Mouse (Mus musculus): Measurements from ENCODE around the gene Nacc2.

Gene Nacc2

DNA sequence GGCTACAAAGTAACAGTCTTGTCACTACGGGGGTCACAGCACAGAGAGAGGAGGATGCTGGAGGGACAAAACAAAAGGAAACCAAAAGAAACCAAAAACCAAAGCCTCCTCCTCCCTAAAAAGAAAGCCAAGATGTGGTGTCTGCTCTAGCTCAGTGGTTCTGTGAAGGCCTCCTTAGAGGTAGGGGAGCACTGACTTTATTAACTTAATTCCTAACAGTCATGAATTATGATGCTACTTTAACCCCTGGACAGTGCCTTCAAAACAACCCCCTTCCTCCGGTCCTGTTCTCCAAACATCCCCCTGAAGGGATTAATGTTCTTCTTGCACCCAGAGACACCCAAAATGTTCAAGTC lies 67.3 kb downstream of the Nacc2 start:
- no peak for DNase-seq (ENCODE audit: low spot score in 2 of 2)

DNA sequence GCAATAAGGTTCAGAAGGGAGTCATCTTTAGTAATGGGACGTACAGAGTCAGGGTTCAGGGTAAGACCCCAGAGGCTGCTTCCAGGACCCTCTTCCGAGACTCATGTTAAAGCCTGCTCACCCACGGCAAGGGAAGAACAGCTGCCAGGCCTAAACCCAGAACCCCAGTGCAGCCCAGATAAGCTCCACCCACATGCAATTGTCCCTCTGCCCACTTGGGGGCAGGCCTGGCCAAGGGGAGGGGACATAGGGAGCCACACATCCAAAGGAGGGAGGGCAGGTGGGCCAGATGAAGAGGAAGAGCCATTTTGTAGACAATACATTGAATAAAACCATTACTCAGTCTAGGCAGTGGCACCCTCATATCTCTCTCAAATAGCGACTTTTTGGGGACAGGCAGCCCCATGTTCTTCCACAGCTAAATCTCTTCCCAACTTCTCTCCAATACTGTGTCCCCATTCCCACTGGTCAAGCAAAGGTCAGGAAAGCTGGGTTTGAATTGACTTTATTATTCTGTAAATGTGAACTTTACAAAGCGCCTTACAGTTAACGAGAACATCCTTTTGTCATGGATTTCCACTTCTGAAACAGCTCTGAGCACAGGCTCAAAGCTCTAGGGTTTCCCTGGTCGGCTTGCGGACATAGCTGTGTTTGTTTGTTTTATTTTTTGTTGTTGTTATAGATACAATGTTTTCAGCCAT lies 67.8 kb downstream of the Nacc2 start:
- DNase-seq (ENCODE audit: low spot score in 2 of 2), result peak; percentile 47

DNA sequence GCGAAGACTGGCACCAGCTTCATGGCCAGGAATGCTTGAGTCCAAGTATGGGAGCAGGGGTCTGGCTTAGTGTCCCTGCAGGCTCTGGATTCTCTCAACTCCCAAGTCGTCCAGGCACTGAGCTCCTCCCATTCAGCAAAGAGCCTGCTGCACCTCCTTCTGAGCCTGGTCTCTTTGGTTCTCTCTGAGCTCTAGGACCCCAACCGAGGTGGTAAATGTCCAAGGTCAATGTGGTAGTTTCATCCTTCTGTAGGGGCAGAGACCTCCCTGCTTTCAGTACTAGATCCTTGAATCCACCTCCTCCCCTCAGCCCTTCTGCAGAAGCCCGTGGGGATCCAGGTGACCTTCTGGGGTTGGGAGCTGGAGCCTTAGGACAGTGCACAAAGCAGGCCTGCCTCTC lies 70.2 kb downstream of the Nacc2 start:
- DNase-seq (ENCODE audit: low spot score in 2 of 2), result no peak

DNA sequence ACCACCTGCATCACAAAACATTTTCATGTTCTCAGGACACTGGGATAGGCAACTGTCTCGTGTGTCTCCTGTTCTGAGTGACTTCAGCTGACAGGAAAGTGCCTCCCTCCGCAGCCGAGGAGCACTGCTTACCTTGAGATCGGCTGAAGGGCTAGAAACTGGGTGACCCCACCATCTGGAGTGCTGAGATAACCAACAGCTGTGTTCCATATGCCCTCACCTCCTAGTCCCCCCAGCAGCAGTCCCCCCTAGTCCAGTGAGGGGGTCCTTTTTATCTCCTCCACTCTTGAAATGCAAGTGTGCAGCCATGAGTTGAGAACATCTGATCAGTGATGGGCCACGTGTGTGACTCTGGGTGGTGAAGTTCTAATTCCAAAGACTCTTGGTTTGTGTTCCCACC lies 74.2 kb downstream of the Nacc2 start:
- no peak for DNase-seq (ENCODE audit: low spot score in 2 of 2)

DNA sequence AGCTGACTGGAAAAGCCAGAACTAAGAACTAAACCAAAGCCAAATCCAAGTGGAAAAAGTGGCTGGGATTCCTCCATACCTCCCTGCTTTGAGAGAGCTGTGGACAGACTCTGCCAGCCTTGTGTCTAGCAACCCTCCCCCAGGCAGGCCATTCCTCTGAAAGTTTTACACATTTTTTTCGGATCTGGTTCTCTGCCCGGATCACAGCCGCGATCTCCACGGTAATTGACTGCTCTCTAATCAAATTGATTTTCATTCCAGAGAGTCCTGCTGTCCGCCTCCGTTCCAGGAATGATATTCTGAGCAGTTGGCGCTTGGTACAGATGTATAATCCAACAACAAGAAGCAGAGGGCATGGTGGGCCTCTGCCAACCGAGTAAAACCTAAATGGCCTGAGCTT lies 78.8 kb downstream of the Nacc2 start:
- no peak for DNase-seq (ENCODE audit: low spot score in 2 of 2)

DNA sequence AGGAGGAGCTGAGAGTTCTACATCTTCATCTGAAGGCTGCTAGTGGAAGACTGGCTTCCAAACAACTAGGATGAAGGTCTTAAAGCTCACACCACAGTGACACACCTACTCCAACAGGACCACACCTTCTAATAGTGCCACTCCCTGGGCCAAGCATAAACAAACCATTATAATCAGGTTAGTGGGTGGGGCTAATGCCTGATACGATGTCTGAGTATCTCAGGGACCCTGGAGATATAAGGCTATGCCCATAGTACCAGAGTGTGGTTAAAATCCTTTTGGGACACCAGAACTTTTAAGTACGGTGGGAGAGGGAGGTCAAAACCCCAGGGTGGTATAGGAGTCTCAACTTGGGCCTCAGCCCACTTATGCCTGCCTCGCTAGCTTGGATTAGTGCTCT lies 80.4 kb downstream of the Nacc2 start:
- DNase-seq (ENCODE audit: low spot score in 2 of 2), result no peak

DNA sequence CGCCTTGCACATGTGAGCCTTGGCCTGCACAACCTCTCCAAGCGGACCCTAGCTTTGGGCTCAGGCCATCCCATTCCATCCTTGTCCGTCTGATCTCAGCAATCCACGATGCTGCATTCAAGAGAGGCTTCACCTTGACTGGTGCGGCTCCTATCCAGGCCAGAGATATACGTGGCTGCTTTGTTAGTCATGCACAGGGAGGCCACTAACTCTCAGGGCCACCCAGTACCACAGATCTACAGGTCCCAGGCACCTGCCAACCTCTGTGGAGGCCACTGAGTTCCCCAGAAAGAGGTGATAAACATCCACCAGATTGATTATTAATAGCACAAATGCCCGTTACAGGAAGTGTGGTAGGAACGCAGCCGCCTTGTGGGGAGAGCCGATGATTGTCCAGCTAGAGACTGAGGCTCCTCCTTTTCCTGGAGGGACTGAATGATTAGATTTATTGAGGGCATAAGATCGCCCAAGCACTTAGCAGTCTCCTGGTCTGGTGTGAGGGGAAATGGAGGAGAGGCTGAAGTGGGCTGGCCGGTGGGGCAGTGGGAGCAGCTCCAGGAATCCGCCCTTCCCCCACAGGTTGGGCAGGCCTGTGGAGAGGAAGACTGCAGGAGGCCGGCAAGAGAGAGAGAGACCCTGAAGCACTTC lies 81.7 kb downstream of the Nacc2 start:
- no peak for DNase-seq (ENCODE audit: low spot score in 2 of 2)

DNA sequence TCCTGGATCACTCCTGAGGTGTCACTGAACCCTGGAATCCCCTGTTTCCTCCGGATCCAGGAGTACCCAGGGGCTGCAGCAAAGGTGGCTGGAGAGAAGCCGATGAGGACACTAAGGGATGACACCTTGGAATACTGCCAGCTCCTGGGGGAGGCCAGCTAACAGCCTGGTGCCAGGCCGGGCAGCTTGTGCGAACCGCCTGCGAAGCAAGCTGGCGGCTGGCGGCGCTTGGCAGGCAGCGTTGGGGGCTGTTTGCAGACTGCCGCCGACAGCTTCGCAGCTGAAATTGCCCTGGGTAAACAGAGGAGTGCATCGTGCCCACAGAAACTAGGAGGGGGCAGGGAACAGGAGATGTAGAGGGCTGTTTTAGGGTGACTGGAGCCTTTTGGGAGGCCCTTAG lies 83.1 kb downstream of the Nacc2 start:
- DNase-seq (ENCODE audit: low spot score in 2 of 2), result peak; percentile 54 to 55

DNA sequence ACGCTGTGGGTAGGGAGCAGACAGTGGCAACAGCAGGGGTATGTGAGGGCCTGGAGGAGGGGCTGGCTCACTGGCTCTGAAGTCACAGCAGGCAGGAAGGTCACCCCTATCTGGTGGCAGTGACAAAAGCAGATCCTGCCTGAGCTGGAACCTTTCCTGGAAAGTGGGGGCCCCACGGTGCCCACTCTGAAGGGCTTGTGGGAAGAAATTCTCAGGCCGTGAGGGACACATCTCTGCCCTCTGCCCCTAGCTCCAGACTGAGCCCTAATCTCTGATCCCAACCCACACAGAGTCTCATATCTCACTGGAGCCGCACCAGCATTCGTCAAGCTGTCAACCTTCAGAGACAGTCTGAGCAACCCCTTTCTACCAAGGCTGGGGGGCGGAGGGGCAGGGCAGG lies 85.6 kb downstream of the Nacc2 start:
- no peak for DNase-seq (ENCODE audit: low spot score in 2 of 2)

DNA sequence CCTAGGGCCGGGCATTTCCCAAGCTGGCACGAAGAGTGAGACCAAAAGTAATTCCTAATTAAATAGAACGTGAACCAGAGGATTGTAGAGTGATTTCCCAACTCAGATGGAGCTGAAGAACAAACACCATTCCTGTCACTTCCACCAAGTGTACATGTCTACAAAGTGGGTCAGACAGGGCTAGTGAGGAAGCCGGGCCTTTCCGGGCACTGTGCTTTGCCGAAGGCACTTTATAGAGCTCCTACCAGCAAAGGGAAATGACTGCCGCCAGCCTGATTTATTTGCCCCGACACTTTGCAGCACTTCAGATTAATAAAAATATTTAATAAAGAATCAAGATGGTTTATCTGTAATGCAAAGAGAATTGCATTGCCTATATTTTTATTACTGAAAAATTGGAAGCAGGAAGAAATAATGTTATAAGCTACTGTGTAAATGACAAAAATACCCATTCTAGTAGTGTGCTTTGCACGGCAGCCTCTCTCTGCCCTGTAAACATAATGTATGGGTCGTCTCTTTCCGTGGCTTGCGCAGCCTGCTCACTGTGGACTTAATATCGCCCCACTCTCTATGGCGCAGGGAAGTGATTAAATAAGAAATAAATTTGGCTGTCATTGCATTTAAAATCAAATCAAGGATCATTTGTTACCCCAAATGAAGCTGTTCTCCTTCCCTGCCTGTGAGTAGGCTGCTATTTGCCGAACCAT lies 88.5 kb downstream of the Nacc2 start:
- DNase-seq (ENCODE audit: low spot score in 2 of 2), result no peak

DNA sequence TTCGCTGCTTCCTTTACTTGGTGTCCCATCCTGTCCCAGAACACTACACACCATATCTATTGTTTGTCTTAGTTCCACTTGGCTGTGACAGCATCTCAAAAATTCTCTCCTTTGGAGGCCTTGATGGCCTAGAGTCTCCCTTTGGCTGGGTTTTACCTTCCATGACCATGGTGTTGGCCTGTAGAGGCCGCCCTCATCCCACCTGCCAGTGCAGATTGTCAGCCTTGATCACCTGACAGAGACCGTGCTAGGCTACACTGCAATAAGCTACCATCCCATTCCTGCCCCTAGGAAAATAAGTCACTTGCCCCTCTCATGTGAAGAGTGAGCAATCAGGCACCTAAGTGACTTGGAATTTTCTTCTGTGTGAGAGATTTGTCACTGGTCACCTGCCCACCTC lies 92.7 kb downstream of the Nacc2 start:
- no peak for DNase-seq (ENCODE audit: low spot score in 2 of 2)

DNA sequence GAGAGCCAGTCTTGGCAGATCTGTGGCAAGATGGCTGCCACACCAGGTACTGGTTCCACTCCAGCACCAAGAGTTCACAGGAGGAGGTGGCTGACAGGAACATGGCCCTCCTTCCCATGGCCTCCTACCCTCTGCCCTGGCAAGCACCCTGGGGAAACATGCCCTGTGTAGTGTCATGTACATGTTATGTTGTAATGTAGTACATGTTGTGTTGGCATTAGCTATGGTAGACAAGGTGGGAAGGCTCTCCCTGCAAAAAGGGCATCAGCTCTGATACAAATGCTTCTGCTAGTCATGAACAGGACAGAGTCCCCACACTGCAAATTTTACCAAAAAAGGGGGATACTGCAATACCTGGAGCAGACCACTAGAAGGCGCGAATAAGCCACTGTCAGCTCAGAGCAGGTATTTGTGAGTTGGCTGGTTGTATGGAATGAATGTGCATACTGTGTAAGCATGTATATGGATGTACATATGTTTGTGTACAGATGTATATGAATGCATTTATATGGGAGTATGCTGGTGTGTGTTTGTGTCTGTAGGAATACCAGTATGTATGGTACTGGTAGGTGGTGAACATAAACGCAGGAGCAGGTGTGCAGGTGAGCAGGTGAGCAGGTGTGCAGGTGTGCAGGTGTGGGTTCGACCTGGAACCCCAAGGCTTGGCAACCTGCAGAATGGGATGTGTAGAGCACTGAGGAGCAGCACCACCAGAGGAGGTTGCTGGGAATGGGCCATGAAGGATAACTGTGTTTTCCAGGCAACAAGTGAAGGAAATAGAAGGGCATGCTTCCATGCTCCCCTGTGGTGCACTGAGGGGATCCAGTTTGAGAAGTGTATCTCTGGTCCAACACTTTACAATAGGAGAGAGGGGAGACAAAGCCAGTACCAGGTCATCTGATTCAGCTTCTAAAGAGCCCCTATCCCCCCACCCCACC lies 98.6 kb downstream of the Nacc2 start:
- DNase-seq (ENCODE audit: low spot score in 2 of 2), result peak; percentile 29 to 63

DNA sequence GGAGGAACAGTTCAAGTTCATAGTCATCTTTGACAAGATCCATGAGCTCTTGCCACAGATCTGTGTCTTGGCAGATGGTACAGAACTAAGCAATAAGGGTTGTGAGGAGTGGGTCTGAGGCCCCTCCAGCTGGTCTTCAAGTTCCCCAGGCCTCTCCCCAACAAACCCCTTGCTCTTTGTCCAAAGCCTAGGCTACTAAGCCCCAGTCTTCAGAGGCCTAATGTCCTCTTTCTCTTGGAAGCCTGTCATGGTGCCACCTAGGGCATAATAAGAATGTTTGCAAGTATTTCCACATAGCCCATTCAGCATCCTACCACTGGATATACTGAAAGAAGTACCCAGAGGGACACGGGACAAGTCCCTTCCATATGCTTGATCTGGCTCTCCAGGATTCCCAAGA lies 100.4 kb downstream of the Nacc2 start:
- no peak for DNase-seq (ENCODE audit: low spot score in 2 of 2)

DNA sequence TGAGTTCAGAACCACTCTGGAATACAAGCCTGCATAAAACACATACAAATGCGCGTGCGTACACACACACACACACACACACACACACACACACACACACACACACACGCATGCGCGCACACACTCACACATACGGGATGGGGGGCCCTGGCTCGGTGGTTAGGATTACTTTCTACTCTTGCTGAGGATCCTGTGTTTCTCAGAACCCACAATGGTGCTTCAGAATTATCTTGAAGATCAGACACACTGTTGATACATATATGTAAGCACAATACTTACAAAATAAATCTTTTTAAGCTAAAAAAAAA lies 100.8 kb downstream of the Nacc2 start:
- DNase-seq (ENCODE audit: low spot score in 2 of 2), result no peak

DNA sequence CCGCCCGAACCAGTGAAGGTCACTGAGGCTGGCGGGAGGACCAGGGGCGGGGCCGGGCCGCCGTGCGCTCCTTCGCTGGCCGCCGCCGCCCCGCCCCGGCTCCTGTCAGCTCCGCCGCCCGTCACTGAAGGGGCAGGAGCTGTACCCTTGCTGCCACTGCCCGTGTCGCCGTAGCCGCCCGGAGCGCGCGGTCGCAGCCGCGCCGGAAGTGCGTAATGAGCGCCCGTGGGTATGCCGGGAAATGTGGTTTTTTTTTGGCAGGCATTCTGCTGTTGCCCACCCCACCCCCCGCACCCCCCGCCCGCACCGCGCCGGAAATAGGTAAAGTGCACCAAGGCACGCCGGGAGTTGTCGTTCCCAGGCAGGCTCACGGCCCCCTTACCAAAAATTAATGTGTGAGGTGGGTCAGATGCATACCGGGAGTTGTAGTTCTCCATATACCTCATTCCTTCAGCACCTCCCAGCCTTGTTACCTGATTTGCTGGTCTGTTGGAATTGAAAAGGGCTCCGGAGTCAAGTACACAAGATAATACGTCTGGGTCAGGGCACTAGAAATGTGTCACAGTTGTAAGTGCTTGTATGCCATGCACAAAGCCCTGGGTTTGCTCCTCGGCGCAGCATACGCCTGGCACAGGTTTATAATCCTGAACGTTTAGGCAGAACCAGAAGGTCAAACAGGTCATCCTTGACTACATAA lies 101.3 kb downstream of the Nacc2 start, which contains the start of gene Ubac1:
Gene Ubac1 (minus strand): TSS at position 187 of the 697 bp plus-strand sequence.
- peak; percentile 89 to 94 for DNase-seq (ENCODE audit: low spot score in 2 of 2)

DNA sequence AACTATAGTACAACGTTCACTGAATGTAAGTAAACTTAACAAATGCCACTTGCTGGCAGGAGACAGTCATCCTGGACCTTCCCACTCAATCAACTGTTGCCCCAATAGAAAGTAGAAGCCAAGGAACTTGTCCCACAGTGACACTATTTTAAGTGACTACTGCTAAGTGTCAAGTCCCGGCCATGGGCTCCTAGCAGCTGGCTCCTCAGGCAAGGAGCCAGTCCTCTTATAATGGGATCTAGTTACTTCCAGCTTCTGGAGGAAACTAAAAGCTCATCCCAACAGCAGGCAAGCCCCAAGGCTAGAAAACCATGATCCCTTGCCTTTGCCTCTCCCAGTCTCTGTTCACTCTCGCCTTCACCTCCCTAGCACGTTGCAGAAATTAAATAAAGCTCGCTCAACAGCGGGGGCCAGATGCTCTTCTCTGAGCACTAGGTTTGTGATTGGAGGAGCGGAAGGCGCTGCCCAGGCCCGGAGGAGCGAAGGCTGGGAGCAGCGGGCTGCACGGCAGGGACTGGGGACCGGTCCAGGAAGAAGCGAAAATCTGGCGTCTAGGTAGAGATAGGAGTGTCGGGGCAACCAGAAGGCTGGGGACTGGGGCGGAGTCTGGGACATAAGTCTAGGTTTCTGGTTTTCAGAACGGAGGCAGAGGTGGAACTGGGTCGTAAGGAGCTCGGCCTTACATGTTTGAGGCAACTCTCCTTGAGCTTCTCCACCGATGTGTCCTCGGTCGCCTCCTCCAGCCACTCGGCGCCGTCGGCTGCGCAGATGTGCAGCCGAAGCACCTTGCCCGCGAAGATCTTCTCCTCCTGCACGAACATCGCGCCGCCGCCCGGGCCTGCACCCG lies 102.1 kb downstream of the Nacc2 start:
- DNase-seq (ENCODE audit: low spot score in 2 of 2), result peak; percentile 46 to 52

DNA sequence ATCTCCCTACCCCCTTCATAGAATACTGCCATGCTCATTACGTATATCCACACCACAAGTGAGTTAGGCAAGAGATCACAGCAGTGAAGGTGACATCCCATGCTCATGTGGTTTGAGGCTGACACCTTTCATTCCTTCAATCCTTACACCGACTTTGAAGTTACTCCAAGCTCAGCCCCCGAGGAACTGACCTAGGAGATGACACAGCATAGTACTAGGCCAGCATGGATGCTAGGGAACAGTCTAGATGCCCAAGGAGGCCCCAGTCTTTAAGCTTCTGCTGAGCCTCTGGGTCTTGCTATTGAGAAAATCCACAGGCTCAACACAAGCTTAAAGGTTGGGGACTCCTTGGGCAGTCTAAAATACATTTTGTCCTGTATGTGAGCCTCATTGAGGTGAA lies 103.1 kb downstream of the Nacc2 start:
- DNase-seq (ENCODE audit: low spot score in 2 of 2), result no peak

DNA sequence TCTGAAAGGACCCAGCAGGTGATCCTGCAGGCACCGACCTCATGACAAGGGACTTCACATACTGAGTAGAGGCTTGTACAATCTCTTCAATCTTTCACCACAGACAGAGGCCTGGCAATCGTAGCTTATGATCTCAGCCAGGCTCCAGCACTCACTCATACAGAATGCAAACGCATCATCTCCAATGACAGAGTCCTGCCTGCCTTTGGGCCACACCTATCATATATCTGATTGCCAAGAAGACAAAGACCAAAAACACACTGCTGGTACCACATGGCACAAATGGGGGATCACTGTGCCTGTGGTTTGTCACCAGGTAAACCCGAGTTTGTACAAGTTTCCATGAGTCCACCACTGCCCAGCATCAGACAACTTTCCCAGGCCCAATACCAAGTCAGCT lies 105.7 kb downstream of the Nacc2 start:
- no peak for DNase-seq (ENCODE audit: low spot score in 2 of 2)

DNA sequence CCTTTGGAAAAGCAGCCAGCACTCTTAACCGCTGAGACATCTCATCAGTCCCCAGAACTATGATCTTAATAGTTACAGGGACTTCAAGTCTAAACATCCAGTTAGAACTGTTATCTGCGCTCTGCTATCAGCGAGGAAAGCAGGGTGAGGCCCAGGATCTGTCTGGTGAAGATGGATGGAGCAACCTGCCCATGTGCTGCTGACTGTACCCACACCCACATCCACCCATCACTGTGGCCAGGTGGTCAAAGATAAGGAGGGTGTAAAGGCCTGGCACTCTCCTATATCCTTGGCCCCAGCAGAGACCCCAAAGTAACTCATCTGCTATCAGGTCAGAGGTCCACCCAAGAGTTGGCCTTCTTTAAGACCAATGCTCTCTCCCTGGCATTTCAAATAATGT lies 109.3 kb downstream of the Nacc2 start:
- DNase-seq (ENCODE audit: low spot score in 2 of 2), result no peak

DNA sequence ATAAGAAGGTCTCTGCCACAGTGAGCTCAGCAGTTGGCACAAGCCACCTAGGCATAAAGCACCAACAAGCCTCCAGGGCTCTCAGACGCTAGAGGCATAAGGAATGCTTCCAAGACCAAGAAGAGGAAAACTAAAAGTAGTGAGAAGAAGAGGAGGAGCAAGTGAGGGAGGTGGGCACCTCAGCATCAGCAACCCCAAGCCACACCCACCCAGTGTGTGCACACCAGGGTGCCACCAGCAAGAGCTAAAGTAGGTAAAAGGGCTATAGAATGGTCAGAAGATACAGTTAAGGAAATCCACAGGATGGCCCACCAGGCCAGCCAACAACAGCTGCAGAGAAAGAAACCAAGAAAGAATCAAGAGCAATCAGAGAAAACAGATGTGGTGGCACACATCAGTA lies 111.6 kb downstream of the Nacc2 start:
- DNase-seq (ENCODE audit: low spot score in 2 of 2), result no peak

Data from right cerebral cortex, adult 2 months (tissue).